In genomic region chr4:102346911-102347492, GRCm38 (mm10) we compare ENCODE assay signal across 19 mouse cellular contexts.
A peak's percentile ranks its signal among the peaks of the same experiment; 100 is the strongest.
DNase-seq lines count a peak whose midpoint lies in the region; ATAC-seq and TF ChIP-seq lines count a peak whose summit lies in the region.
"Had no signal": no experiment of that assay in that cellular context is flagged by ENCODE, and none has a peak within 500 bp of the region (broad histone marks: within the 10 kb centered on the region; RNA-seq: fewer than 3 reads in every experiment).

No protein-coding gene starts in this region.

- H3K27me3 ChIP-seq in limb, embryonic 11.5 days (ENCODE audit: control insufficient read depth, insufficient read depth, low read length): no peaks in the 10 kb centered on the region
- H3K27me3 ChIP-seq in limb, embryonic 10.5 days (ENCODE audit: low read depth, poor library complexity, severe bottlenecking): no peaks in the 10 kb centered on the region
- H3K27me3 ChIP-seq in forebrain, embryonic 12.5 days: no peaks in the 10 kb centered on the region
- H3K27me3 ChIP-seq in hindbrain, postnatal 0 days (ENCODE audit: insufficient read depth, low read length): no peaks in the 10 kb centered on the region
- no peaks in the 10 kb centered on the region for H3K27me3 ChIP-seq in neural tube, embryonic 14.5 days (ENCODE audit: control insufficient read depth, insufficient read depth, low read length)
- H3K27me3 ChIP-seq: CH12.LX; kidney, embryonic 15.5 days; megakaryocyte, embryonic 14.5 days; stomach, embryonic 15.5 days had no signal

- H3K9me3 ChIP-seq in limb, embryonic 11.5 days (ENCODE audit: control insufficient read depth, low read length): no peaks in the 10 kb centered on the region
- no peaks in the 10 kb centered on the region for H3K9me3 ChIP-seq in limb, embryonic 10.5 days (replicated peaks)
- H3K9me3 ChIP-seq in forebrain, embryonic 12.5 days: no peaks in the 10 kb centered on the region
- no peaks in the 10 kb centered on the region for H3K9me3 ChIP-seq in hindbrain, postnatal 0 days (ENCODE audit: low read length)
- H3K9me3 ChIP-seq in neural tube, embryonic 14.5 days (ENCODE audit: control insufficient read depth, low read length): no peaks in the 10 kb centered on the region
- H3K9me3 ChIP-seq: kidney, embryonic 15.5 days; megakaryocyte, embryonic 14.5 days; stomach, embryonic 15.5 days had no signal

- TF ChIP-seq CTCF in hindbrain, postnatal 0 days (IDR thresholded peaks at IDR 0.05; ENCODE audit: low read depth): no peak

- no peaks in the 10 kb centered on the region for H3K36me3 ChIP-seq in limb, embryonic 11.5 days (ENCODE audit: control insufficient read depth, insufficient read depth, low read length)
- no peaks in the 10 kb centered on the region for H3K36me3 ChIP-seq in limb, embryonic 10.5 days
- H3K36me3 ChIP-seq in forebrain, embryonic 12.5 days (replicated peaks): no peaks in the 10 kb centered on the region
- H3K36me3 ChIP-seq in hindbrain, postnatal 0 days (ENCODE audit: insufficient read depth, low read length): no peaks in the 10 kb centered on the region
- H3K36me3 ChIP-seq in neural tube, embryonic 14.5 days (ENCODE audit: control insufficient read depth, insufficient read depth, low read length): no peaks in the 10 kb centered on the region
- H3K36me3 ChIP-seq: kidney, embryonic 15.5 days; stomach, embryonic 15.5 days had no signal

- H3K27ac ChIP-seq in limb, embryonic 11.5 days (replicated peaks; ENCODE audit: low read depth, low read length): no peak overlapping the region
- no peak overlapping the region for H3K27ac ChIP-seq in limb, embryonic 10.5 days
- no peak overlapping the region for H3K27ac ChIP-seq in forebrain, embryonic 12.5 days
- H3K27ac ChIP-seq in hindbrain, postnatal 0 days: peak overlapping the region; percentile 26; the same call in 1 of the 2 replicates
- peak overlapping the region; percentile 44 for H3K27ac ChIP-seq in neural tube, embryonic 14.5 days (ENCODE audit: low read depth, low read length)
- H3K27ac ChIP-seq: kidney, embryonic 15.5 days; stomach, embryonic 15.5 days had no signal

- H3K9ac ChIP-seq in limb, embryonic 11.5 days (ENCODE audit: low read length): no peak overlapping the region
- no peak overlapping the region for H3K9ac ChIP-seq in forebrain, embryonic 12.5 days
- H3K9ac ChIP-seq in hindbrain, postnatal 0 days (replicated peaks; ENCODE audit: low read length): no peak overlapping the region
- H3K9ac ChIP-seq in neural tube, embryonic 14.5 days (replicated peaks; ENCODE audit: low read depth, low read length): no peak overlapping the region
- H3K9ac ChIP-seq: kidney, embryonic 15.5 days; stomach, embryonic 15.5 days had no signal

- 0 out of 2 replicates have a peak, but pooled peaks cover 7% of the 10 kb centered on the region for H3K4me1 ChIP-seq in limb, embryonic 11.5 days (ENCODE audit: control insufficient read depth, insufficient read depth, low read length)
- peaks cover 16% of the 10 kb centered on the region for H3K4me1 ChIP-seq in limb, embryonic 10.5 days
- peaks cover 16% of the 10 kb centered on the region for H3K4me1 ChIP-seq in forebrain, embryonic 12.5 days
- 0 out of 2 replicates have a peak, but pooled peaks cover 2% of the 10 kb centered on the region for H3K4me1 ChIP-seq in hindbrain, postnatal 0 days (ENCODE audit: insufficient read depth, low read length)
- 0 out of 2 replicates have a peak, but pooled peaks cover 8% of the 10 kb centered on the region for H3K4me1 ChIP-seq in neural tube, embryonic 14.5 days (ENCODE audit: control insufficient read depth, insufficient read depth, low read length)
- H3K4me1 ChIP-seq: kidney, embryonic 15.5 days; megakaryocyte, embryonic 14.5 days; stomach, embryonic 15.5 days had no signal

- ATAC-seq in limb, embryonic 11.5 days (ENCODE audit: insufficient number of reproducible peaks, low FRiP score, low TSS enrichment, low read depth): peak; percentile 44; the same call in 1 of the 2 replicates
- ATAC-seq in forebrain, embryonic 12.5 days (ENCODE audit: low FRiP score): peak; percentile 27; the same call in 1 of the 2 replicates
- ATAC-seq in hindbrain, postnatal 0 days: peak; percentile 38; the same call in 1 of the 2 replicates
- peak; percentile 82 for ATAC-seq in neural tube, embryonic 14.5 days (ENCODE audit: low read depth)
- ATAC-seq: intestine, postnatal 0 days had no signal

- no peak overlapping the region for H3K4me3 ChIP-seq in limb, embryonic 11.5 days (ENCODE audit: low read depth, low read length)
- no peak overlapping the region for H3K4me3 ChIP-seq in limb, embryonic 10.5 days
- no peak overlapping the region for H3K4me3 ChIP-seq in forebrain, embryonic 12.5 days (replicated peaks)
- no peak overlapping the region for H3K4me3 ChIP-seq in hindbrain, postnatal 0 days (ENCODE audit: low read length)
- H3K4me3 ChIP-seq in neural tube, embryonic 14.5 days (ENCODE audit: low read depth, low read length): no peak overlapping the region
- H3K4me3 ChIP-seq: kidney, embryonic 15.5 days; megakaryocyte, embryonic 14.5 days; stomach, embryonic 15.5 days had no signal

- no peak for DNase-seq in limb, embryonic 11.5 days (ENCODE audit: low spot score)
- DNase-seq in limb, embryonic 10.5 days (ENCODE audit: low spot score): no peak
- peak; percentile 41 for DNase-seq in hindbrain, postnatal 0 days (ENCODE audit: low spot score)
- DNase-seq in urinary bladder, postnatal 10 days (ENCODE audit: low spot score): no peak
- DNase-seq in liver: no peak
- DNase-seq: cerebellum, adult 9-10 months; gastrocnemius, postnatal 25 days; kidney, postnatal 4 days; lung, adult 18-20 months; right cerebral cortex, postnatal 25 days; thymus, adult 18-20 months had no signal

- 47% methylated on average over 4 of the region's 4 CpGs for WGBS in limb, embryonic 11.5 days
- WGBS in limb, embryonic 10.5 days: 74% methylated on average over 4 of the region's 4 CpGs
- 27% methylated on average over 4 of the region's 4 CpGs for WGBS in forebrain, embryonic 12.5 days
- 65% methylated on average over 4 of the region's 4 CpGs for WGBS in hindbrain, postnatal 0 days
- 45% methylated on average over 4 of the region's 4 CpGs for WGBS in neural tube, embryonic 14.5 days

- H3K4me2 ChIP-seq in limb, embryonic 11.5 days (ENCODE audit: low read depth, severe bottlenecking): no peak overlapping the region
- 0 out of 2 replicates have a peak overlapping the region, but pooled peaks have one; percentile 2 for H3K4me2 ChIP-seq in forebrain, embryonic 12.5 days
- H3K4me2 ChIP-seq in hindbrain, postnatal 0 days (ENCODE audit: low read depth, low read length): no peak overlapping the region
- no peak overlapping the region for H3K4me2 ChIP-seq in neural tube, embryonic 14.5 days (ENCODE audit: low read depth, low read length)
- H3K4me2 ChIP-seq: kidney, embryonic 15.5 days; liver, embryonic 11.5 days; stomach, embryonic 15.5 days had no signal

Comparison
In these comparisons a context has a peak if more than half of its experiments do, and no peak if none do; other contexts are left out.
1. ATAC-seq: peak in every context shown above with its lines; median percentile 82 in neural tube, embryonic 14.5 days; 44 in limb, embryonic 11.5 days; 38 in hindbrain, postnatal 0 days; 27 in forebrain, embryonic 12.5 days.
2. H3K27ac ChIP-seq: peak in hindbrain, postnatal 0 days (single experiment) and neural tube, embryonic 14.5 days (single experiment); none in limb, embryonic 11.5 days (single experiment), limb, embryonic 10.5 days (single experiment) and forebrain, embryonic 12.5 days (single experiment).